Mouse (Mus musculus): ENCODE measurements at regions not wholly inside any gene's neighbourhood (a gene's known extent, or its start where the extent isn't known, plus 50 kb on each side); places are given as distances from the start of the nearest gene placed in this dataset.
A peak's percentile ranks its signal among the peaks of the same experiment; 100 is the strongest.

- DNase-seq = no peak
- intact Hi-C loops (cut with DNase I; ENCODE audit: low total_unique reads) = no loop called here
Measured at GRCm38 (mm10) chr9:72205815-72206214, 68.8 kb upstream of the Zfp280d start.

DNA sequence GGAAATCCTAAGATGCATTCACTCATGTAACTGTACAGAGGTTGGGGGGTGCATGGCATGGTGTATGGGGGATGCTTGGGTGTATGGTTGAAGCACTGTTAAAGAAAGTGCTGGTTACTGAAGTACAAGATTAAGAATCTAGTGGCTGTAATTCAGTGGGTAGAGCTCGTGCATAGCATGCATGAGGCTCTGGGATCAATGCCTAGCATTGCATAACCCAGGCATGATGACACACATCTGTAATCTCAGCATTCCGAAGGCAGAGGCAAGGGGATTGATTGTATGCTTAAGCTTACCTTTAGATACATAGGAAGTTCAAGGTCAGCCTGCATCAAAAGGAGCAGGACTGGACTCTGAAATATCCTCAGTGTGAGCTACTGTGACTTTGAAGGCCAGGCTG is 67.7 kb upstream of the Zfp280d start:
- intact Hi-C loops (cut with DNase I; ENCODE audit: low total_unique reads) = no loop called here
- DNase-seq = no peak

DNA sequence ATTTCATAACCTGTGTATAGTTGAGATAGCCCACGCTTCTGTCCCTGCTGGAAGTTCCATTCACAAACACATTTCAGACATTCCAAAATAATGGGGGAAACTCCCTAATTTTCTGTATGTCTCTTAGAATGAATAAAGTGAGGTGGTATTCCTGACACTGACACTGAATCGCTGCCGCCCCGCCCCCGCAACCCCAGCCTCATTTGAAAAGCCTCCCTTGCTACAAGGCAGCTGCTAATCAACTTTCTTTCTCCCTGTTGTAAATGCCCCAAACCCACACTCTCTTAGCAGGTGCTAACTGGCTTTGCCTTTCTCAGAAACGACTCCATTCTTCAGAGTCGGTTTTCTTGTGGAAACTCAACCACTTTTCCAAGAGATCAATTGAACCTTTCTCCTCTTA is 66.4 kb upstream of the Zfp280d start:
- intact Hi-C loops (cut with DNase I; ENCODE audit: low total_unique reads) = no loop called here
- no peak for DNase-seq

DNA sequence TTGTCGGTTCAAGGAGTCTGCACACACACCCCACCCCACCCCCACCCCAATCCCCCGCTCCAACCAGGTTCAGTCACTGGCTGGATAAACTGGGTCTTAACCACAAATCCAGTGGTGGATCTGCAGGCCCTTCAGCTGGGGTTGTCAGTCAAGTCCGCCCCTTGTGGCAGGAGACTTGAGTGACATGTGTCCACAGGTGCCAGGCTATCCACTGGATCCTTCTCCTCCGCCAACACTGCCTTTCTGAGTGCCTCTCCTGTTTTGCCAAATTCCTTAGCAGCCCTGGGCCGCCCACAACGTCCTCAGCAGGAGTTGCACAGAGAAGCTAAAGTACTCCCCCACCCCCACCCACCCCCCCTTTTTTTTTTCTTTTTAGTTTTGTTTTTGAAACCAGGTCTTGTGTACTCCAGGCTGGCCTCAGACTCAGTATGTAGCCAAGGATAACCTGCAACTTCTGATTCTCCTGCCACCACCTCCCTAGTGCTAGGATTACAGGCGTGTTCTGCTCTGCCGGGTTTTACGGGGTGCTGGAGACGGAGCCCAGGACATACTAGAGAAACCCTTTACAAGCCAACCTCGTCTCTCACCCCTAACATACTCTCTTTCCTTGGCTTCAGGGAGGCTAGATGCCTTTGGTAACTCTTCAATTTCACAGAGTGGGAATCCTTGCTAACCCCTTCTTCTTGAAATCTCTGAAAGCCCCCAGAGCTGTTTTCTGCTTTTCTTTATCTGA is 57.2 kb upstream of the Zfp280d start:
- intact Hi-C loops (cut with DNase I; ENCODE audit: low total_unique reads) = no loop called here
- peak; percentile 72 for DNase-seq

DNA sequence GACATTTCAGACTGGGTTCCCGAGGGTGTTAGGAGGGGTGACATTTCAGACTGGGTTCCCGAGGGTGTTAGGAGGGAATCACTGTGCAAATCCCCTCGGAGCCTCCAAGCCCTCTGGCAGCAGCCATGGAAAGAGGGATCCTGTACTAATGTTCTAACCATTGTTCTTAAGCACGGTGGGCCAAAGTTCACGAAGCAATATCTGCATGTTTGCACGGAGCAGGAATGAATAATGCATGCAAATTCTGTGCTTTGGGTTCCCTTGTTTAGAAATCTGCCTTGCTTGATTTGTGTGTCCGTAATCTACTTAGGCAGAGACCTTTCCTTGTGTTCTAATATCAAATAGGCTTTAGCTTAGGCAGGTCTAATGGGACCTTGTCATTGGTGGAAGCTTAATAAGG is 55.9 kb upstream of the Zfp280d start:
- intact Hi-C loops (cut with DNase I; ENCODE audit: low total_unique reads) = no loop called here
- no peak for DNase-seq

GRCm38 (mm10) chr9:72219892-72220291 is 54.8 kb upstream of the Zfp280d start:
- intact Hi-C loops (cut with DNase I; ENCODE audit: low total_unique reads) = no loop called here
- peak; percentile 48 for DNase-seq

GRCm38 (mm10) chr9:72221333-72221732 is 53.3 kb upstream of the Zfp280d start:
- intact Hi-C loops (cut with DNase I; ENCODE audit: low total_unique reads) = no loop called here

More at GRCm38 (mm10) chr9:72221333-72221732, 53.3 kb upstream of the Zfp280d start:
- no peak for DNase-seq

All from gastrocnemius, postnatal 14 days (tissue).